Mouse (Mus musculus): Measurements from ENCODE around the gene Rtkn. TPM values are rescaled to one million over a fixed set of nuclear protein-coding genes. Genes with fewer than 3 reads are reported as not detected.

Gene Rtkn
- 31.5 and 33.7 TPM in 2 replicates for polyA plus RNA-seq (2015; fragmentation: Nextera tagmentation; extraction: Ambion mirVana)

DNA sequence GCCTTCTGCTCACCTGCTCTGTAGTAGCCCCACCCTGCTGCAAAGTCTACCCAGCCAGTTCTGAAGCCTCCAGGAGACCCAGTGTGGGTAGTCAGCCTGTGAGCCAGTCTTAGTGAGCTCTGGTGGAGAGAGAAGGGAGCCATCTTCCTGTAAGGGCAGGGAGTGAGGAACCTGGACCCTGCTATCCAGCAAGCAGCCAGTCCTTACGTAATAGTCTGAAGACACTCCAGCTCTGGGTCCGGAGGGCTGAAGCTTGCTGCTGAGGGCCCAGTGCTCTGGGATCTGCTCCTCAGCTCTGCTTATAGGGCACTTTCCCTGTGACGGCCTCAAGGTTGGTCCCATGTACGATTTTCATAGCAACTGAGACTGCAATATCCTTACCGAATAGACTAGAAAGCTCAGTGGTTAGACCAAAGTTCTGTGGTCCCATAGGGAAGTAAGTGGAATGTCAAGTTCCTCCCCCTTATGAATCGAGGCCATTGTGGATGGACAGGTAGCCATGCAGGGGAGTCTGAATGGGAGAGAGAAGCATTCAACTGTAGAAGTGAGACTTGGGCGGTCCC lies at the start of gene Rtkn:
Gene Rtkn (plus strand): TSS at position 513 of the 563 bp plus-strand sequence.
- peaks cover 1% of the 10 kb centered on the region; the same call in 1 of the 2 replicates for H3K36me3 ChIP-seq
- H3K4me3 ChIP-seq (replicated peaks), result peak within 1 kb of the TSS; percentile 63
- H3K27me3 ChIP-seq, result no peaks in the 10 kb centered on the region
- peak within 1 kb of the TSS; percentile 74 for H3K4me2 ChIP-seq
- H3K4me1 ChIP-seq, result peaks cover 64% of the 10 kb centered on the region
- ATAC-seq (replicated peaks; ENCODE audit: low FRiP score), result no peak
- peak within 1 kb of the TSS; percentile 82 for H3K9ac ChIP-seq
- 57% methylated on average over 7 of the region's 7 CpGs for WGBS
- peak within 1 kb of the TSS; percentile 100 for H3K27ac ChIP-seq
- H3K9me3 ChIP-seq (replicated peaks), result no peaks in the 10 kb centered on the region

DNA sequence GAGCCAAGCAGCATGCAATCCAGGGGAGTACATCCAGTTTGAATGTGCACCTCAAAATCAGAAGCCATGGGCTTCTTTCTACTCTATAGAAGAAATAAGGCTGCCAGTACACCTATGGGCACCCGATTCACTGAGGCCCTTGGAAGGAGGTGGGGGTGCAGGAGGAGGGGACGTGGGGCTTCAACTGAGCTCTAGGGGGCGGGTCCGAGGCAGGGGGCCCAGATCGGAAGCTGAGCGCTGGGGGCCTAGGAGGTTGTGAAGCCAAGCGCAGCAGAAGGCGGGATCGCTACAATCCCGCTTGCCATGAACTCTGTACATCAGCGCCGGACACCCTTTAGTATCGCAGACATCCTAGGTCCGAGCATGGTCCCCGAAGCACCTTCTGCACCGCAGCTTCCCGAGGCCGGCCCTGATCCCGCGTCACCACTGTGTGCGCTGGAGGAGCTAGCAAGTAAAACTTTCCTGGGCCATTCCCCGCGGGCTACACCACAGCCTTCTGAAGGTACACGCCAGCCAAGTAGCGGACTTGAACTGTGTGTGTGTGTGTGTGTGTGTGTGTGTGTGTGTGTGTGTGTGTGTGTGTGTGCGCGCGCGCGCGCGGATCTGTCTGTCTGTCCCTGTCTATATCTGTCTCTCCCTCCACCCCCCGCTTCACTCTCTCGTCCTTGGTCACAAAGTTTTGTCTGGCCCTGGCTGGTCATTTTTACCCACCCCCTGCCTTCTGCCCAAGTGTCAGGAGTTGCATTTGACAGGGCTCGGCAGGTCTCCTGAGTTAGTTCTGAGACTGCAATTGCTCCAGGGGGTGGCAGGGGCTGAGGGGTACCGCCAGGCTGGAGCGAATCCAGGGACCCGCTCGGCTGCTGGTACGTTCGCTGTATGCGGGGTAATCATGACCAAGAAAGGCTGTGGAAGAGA lies 48.9 kb upstream of the Rtkn start, which contains the start of gene Lbx2:
Gene Lbx2 (plus strand): TSS at position 247 of the 915 bp plus-strand sequence.
- peaks cover 66% of the 10 kb centered on the region for H3K27me3 ChIP-seq

DNA sequence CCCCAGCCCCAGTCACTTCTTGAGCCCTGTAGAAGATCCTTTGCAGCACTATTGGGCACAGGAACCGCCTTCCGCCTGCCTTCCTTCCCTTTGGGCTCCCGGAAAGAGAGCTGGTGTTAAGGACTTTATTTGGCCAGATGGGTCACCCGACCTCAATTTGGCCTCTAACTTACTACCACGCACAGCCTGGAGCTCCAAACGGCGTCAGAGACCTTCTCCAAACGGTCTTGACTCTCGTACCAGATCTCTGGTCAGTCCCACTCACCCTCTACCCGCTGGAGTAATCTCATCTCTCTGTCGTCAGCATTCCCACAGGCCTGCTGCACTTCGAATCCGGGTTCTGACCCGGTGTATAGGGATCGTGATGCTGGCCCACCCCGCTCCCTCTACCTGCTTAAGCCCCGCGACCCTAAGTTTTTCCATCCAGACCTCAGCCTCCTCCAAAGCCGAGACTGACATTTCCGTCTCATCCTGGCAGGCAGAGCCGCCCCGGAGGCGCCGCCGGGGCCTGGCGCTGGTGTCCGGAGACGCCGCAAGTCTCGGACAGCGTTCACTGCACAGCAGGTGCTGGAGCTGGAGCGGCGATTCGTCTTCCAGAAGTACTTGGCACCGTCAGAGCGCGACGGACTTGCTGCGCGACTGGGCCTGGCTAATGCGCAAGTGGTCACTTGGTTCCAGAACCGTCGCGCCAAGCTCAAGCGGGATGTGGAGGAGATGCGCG lies 47.9 kb upstream of the Rtkn start:
- Histone ChIP-seq H3K9me3 (replicated peaks) (no peaks in the 10 kb centered on the region), H3K4me3 (replicated peaks) (peak overlapping the region; percentile 39), H3K27ac (no peak overlapping the region), H3K27me3 (peaks cover 64% of the 10 kb centered on the region), H3K4me1 (peaks cover 70% of the 10 kb centered on the region), H3K4me2 (peak overlapping the region; percentile 69), H3K9ac (0 out of 2 replicates have a peak overlapping the region, but pooled peaks have one; percentile 18), H3K36me3 (peaks cover 2% of the 10 kb centered on the region)
- ATAC-seq (replicated peaks; ENCODE audit: low FRiP score), result no peak
- 4% methylated on average over 47 of the region's 47 CpGs for WGBS

More for the DNA sequence above, 48.9 kb upstream of the Rtkn start, which contains the start of gene Lbx2:
- peak within 1 kb of the TSS; percentile 30; the same call in 1 of the 2 replicates for H3K27ac ChIP-seq
- peak; percentile 23 for ATAC-seq (replicated peaks; ENCODE audit: low FRiP score)
- peak within 1 kb of the TSS; percentile 34; the same call in 1 of the 2 replicates for H3K9ac ChIP-seq
- peaks cover 10% of the 10 kb centered on the region for H3K36me3 ChIP-seq
- 2% methylated on average over 42 of the region's 42 CpGs for WGBS
- no peaks in the 10 kb centered on the region for H3K9me3 ChIP-seq (replicated peaks)
- H3K4me2 ChIP-seq, result peak within 1 kb of the TSS; percentile 69
- H3K4me1 ChIP-seq, result peaks cover 68% of the 10 kb centered on the region
- peak within 1 kb of the TSS; percentile 39 for H3K4me3 ChIP-seq (replicated peaks)

GRCm38 (mm10) chr6:83087926-83088260 lies 47.4 kb upstream of the Rtkn start:
- no peak for ATAC-seq (replicated peaks; ENCODE audit: low FRiP score)
- peak overlapping the region; percentile 69 for H3K4me2 ChIP-seq
- 15% methylated on average over 9 of the region's 9 CpGs for WGBS
- peaks cover 60% of the 10 kb centered on the region for H3K27me3 ChIP-seq
- H3K4me3 ChIP-seq (replicated peaks), result peak overlapping the region; percentile 39
- no peaks in the 10 kb centered on the region for H3K36me3 ChIP-seq
- H3K4me1 ChIP-seq, result peaks cover 69% of the 10 kb centered on the region
- H3K9me3 ChIP-seq (replicated peaks), result no peaks in the 10 kb centered on the region
- no peak overlapping the region for H3K27ac ChIP-seq
- H3K9ac ChIP-seq, result no peak overlapping the region

DNA sequence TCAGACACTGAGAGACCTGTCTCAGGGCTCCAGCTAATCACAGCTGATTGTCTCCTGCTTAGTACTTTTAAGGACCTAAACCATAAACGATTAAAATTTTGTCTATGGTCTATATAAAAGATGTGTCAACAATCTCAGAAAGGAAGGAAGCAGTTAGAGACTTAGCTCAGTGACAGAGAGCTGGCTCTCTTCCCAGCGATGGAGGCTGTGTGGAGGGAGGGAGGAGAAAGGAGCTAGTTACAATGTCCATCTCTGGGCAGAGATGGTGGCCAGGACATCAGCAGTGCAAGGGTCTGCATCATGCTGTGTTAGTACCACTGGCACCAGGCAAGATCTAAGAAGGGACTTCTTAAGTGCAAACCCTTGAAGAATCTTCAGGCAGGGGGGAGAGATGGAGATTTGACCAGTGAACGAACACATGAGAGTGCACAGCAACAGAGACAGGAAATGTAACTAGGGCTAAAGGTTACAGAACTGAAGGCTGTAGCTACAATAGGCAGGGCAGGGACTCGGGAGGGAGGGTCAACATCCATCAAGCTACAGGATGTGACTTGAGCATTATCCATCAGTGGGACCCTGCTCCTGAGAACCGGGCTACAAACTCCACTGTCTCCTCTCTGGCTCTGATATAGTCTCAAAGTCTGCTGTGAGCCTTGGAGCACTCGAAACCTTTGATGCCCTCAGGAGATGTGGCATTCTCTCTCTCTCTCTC lies 42.7 kb upstream of the Rtkn start:
- H3K9ac ChIP-seq, result no peak overlapping the region

DNA sequence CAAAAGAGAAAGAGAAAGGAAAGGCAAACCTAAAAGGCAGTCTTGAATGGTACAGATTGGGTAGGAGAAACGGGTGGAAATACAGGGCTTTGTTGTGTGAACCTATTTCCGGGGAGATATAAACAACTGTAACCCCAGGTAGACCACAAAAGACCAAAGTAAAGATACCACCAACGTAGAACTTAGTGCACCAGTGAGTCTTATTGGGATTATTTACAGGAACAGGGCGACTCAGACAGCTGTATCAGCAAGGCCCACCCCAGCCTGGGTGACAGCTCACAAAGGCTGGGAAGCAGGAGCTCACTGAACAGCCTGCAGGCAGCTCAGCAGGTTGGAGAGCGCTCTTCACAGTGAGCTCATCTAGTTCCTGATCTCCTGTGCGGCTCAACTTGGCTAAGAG lies 39.3 kb upstream of the Rtkn start:
- H3K27ac ChIP-seq, result no peak overlapping the region
- H3K9ac ChIP-seq, result no peak overlapping the region
- H3K27me3 ChIP-seq, result no peaks in the 10 kb centered on the region
- no peaks in the 10 kb centered on the region for H3K9me3 ChIP-seq (replicated peaks)
- no peaks in the 10 kb centered on the region for H3K36me3 ChIP-seq
- WGBS, result 51% methylated on average over 6 of the region's 6 CpGs
- H3K4me3 ChIP-seq (replicated peaks), result no peak overlapping the region
- no peak for ATAC-seq (replicated peaks; ENCODE audit: low FRiP score)
- H3K4me1 ChIP-seq, result peaks cover 17% of the 10 kb centered on the region
- H3K4me2 ChIP-seq, result no peak overlapping the region

More for the DNA sequence above, 42.7 kb upstream of the Rtkn start:
- no peak for ATAC-seq (replicated peaks; ENCODE audit: low FRiP score)
- Histone ChIP-seq H3K27me3 (peaks cover 17% of the 10 kb centered on the region), H3K36me3 (no peaks in the 10 kb centered on the region), H3K27ac (peak overlapping the region; percentile 52; the same call in 1 of the 2 replicates), H3K4me1 (peaks cover 25% of the 10 kb centered on the region), H3K4me2 (no peak overlapping the region), H3K9me3 (replicated peaks) (no peaks in the 10 kb centered on the region), H3K4me3 (replicated peaks) (no peak overlapping the region)
- WGBS, result 25% methylated on average over 6 of the region's 6 CpGs

- H3K9ac ChIP-seq, result no peak overlapping the region
- no peak for ATAC-seq (replicated peaks; ENCODE audit: low FRiP score)
- H3K9me3 ChIP-seq (replicated peaks), result no peaks in the 10 kb centered on the region
- peak overlapping the region; percentile 75; the same call in 1 of the 2 replicates for H3K27ac ChIP-seq
- H3K4me1 ChIP-seq, result peaks cover 26% of the 10 kb centered on the region
- H3K36me3 ChIP-seq, result no peaks in the 10 kb centered on the region
- 23% methylated on average over 2 of the region's 2 CpGs for WGBS
- H3K4me2 ChIP-seq, result no peak overlapping the region
- no peak overlapping the region for H3K4me3 ChIP-seq (replicated peaks)
- H3K27me3 ChIP-seq, result no peaks in the 10 kb centered on the region
These were observed 36.9 kb upstream of the Rtkn start for GRCm38 (mm10) chr6:83098411-83098810.

- H3K27ac ChIP-seq, result peak within 1 kb of the TSS; percentile 89
- H3K4me3 ChIP-seq (replicated peaks), result peak within 1 kb of the TSS; percentile 80
- WGBS, result under 1% methylated on average over 25 of the region's 25 CpGs
- H3K27me3 ChIP-seq, result no peaks in the 10 kb centered on the region
- H3K4me1 ChIP-seq, result peaks cover 27% of the 10 kb centered on the region
- peak within 1 kb of the TSS; percentile 97 for H3K4me2 ChIP-seq
- H3K36me3 ChIP-seq, result peaks cover 9% of the 10 kb centered on the region
- peak; percentile 84 for ATAC-seq (replicated peaks; ENCODE audit: low FRiP score)
- peak within 1 kb of the TSS; percentile 79 for H3K9ac ChIP-seq
- no peaks in the 10 kb centered on the region for H3K9me3 ChIP-seq (replicated peaks)
These were observed 34.0 kb upstream of the Rtkn start, which contains the start of the genes Ccdc142 and Gm42688 for GRCm38 (mm10) chr6:83101316-83101687. Gene Ccdc142 (plus strand): TSS chr6:83101601. Gene Gm42688 (plus strand): TSS chr6:83101617.

DNA sequence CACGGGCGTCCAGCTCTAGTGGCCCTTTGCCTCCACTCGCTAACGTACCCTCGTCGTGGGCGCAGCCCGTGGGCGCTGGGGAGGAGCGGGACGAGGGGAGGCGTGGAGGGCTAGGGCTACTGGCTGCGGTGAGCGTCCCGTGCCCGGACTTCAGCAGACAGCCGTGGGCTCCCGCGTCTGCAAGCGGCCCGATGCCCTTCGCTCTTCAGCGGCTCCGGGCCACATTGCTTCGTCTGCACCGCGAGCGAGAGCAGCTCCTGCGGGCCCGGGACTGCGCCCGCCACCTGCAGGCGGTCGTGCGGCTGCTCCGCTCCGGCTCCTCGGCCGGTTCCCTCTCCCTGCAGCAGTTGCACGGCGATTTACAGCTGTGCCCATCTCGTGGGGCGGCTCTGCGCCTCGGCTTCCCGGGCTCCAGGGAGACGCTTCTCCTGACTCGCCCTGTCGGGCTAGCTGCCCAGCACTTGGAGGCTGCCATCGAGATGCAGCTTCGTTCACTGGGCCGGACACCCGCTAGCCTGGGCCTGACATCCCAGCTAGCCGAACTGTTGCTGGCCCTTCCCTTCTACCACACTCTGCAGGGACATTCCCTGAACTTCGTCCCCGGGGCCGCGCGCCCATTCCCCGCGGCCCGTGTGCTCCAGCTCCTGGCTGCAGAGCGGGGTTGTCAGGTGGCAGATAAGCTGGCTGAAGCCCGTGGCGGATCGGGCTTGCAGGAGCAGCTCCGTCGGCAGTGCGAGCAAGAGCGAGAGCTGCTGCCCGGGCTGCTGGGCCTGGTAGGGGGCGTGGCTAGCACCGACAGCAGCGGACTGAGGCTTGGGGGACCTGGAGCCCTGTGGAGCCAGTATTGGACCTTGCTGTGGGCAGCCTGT lies 33.3 kb upstream of the Rtkn start:
- WGBS, result under 1% methylated on average over 73 of the region's 74 CpGs
- H3K4me2 ChIP-seq, result peak overlapping the region; percentile 97
- H3K36me3 ChIP-seq, result peaks cover 15% of the 10 kb centered on the region
- H3K27ac ChIP-seq, result peak overlapping the region; percentile 89
- no peaks in the 10 kb centered on the region for H3K27me3 ChIP-seq
- peak overlapping the region; percentile 80 for H3K4me3 ChIP-seq (replicated peaks)
- ATAC-seq (replicated peaks; ENCODE audit: low FRiP score), result peak; percentile 89
- no peaks in the 10 kb centered on the region for H3K9me3 ChIP-seq (replicated peaks)
- peak overlapping the region; percentile 79 for H3K9ac ChIP-seq
- peaks cover 27% of the 10 kb centered on the region for H3K4me1 ChIP-seq

GRCm38 (mm10) chr6:83103130-83103650 lies 32.1 kb upstream of the Rtkn start:
- Histone ChIP-seq H3K9me3 (replicated peaks) (no peaks in the 10 kb centered on the region), H3K4me1 (peaks cover 36% of the 10 kb centered on the region), H3K4me3 (replicated peaks) (0 out of 2 replicates have a peak overlapping the region, but pooled peaks have one; percentile 80), H3K4me2 (peak overlapping the region; percentile 97), H3K27ac (no peak overlapping the region), H3K9ac (0 out of 2 replicates have a peak overlapping the region, but pooled peaks have one; percentile 79), H3K27me3 (no peaks in the 10 kb centered on the region), H3K36me3 (peaks cover 21% of the 10 kb centered on the region)
- no peak for ATAC-seq (replicated peaks; ENCODE audit: low FRiP score)
- 57% methylated on average over 11 of the region's 11 CpGs for WGBS
